9 mouse cellular contexts compared by ENCODE assay signal in genomic region chr7:101231458-101231857, GRCm38 (mm10).
DNase-seq lines count a peak whose midpoint lies in the region; ATAC-seq and TF ChIP-seq lines count a peak whose summit lies in the region.
"Had no signal": no experiment of that assay in that cellular context is flagged by ENCODE, and none has a peak within 500 bp of the region (broad histone marks: within the 10 kb centered on the region; RNA-seq: fewer than 3 reads in every experiment).

No protein-coding gene starts in this region.

- H3K27me3 ChIP-seq in intestine, postnatal 0 days (replicated peaks; ENCODE audit: control insufficient read depth, insufficient read depth, low read length) = no peaks in the 10 kb centered on the region
- no peaks in the 10 kb centered on the region for H3K27me3 ChIP-seq in intestine, embryonic 16.5 days (replicated peaks; ENCODE audit: control insufficient read depth, insufficient read depth, low read length)
- no peaks in the 10 kb centered on the region for H3K27me3 ChIP-seq in stomach, postnatal 0 days (ENCODE audit: control insufficient read depth, insufficient read depth, low read length)

- H3K4me2 ChIP-seq in intestine, postnatal 0 days (replicated peaks; ENCODE audit: low read depth) = no peak overlapping the region
- H3K4me2 ChIP-seq in intestine, embryonic 16.5 days (ENCODE audit: low read depth, low read length) = no peak overlapping the region
- no peak overlapping the region for H3K4me2 ChIP-seq in stomach, postnatal 0 days (replicated peaks; ENCODE audit: low read depth)

- peak; percentile 21 to 56 for DNase-seq in spleen, postnatal 36 days (ENCODE audit: low spot score in 2 of 2)
- DNase-seq in spleen, adult 12 weeks (ENCODE audit: low spot score) = no peak
- peak; percentile 40 for DNase-seq in c-Kit-positive CD71-positive TER-119-negative erythroid progenitor cells, embryonic 14.5 days (ENCODE audit: low read depth)
- no peak for DNase-seq in stomach, postnatal 0 days (ENCODE audit: low spot score)
- DNase-seq in yolk sac, embryonic 10.5 days (ENCODE audit: low spot score) = no peak
- DNase-seq: cerebellum, adult 18-20 months had no signal

- 43% methylated on average over 2 of the region's 2 CpGs for WGBS in intestine, postnatal 0 days
- whole genome bisulfite sequencing in intestine, embryonic 16.5 days = 42% methylated on average over 2 of the region's 2 CpGs
- WGBS in stomach, postnatal 0 days = 35% methylated on average over 1 of the region's 2 CpGs

- no peak for TF ChIP-seq EP300 in stomach, postnatal 0 days (optimal IDR thresholded peaks at IDR 0.05)

- H3K9ac ChIP-seq in intestine, postnatal 0 days (ENCODE audit: low read depth, low read length) = no peak overlapping the region
- H3K9ac ChIP-seq in intestine, embryonic 16.5 days (ENCODE audit: low read depth, low read length) = no peak overlapping the region
- H3K9ac ChIP-seq in stomach, postnatal 0 days (ENCODE audit: low read length) = no peak overlapping the region

- peaks cover 8% of the 10 kb centered on the region; the same call in 1 of the 2 replicates for H3K36me3 ChIP-seq in intestine, postnatal 0 days (ENCODE audit: control insufficient read depth, insufficient read depth)
- no peaks in the 10 kb centered on the region for H3K36me3 ChIP-seq in intestine, embryonic 16.5 days (ENCODE audit: control insufficient read depth, insufficient read depth, low read length)
- H3K36me3 ChIP-seq in stomach, postnatal 0 days (ENCODE audit: control insufficient read depth, insufficient read depth, low read length) = no peaks in the 10 kb centered on the region

- no peaks in the 10 kb centered on the region for H3K4me1 ChIP-seq in intestine, postnatal 0 days (replicated peaks; ENCODE audit: control insufficient read depth, insufficient read depth, low read length)
- H3K4me1 ChIP-seq in intestine, embryonic 16.5 days (ENCODE audit: control insufficient read depth, insufficient read depth, low read length) = 0 out of 2 replicates have a peak, but pooled peaks cover 4% of the 10 kb centered on the region
- H3K4me1 ChIP-seq in stomach, postnatal 0 days (replicated peaks; ENCODE audit: control insufficient read depth, insufficient read depth) = no peaks in the 10 kb centered on the region

- H3K4me3 ChIP-seq in intestine, postnatal 0 days (ENCODE audit: low read depth, low read length) = no peak overlapping the region
- no peak overlapping the region for H3K4me3 ChIP-seq in intestine, embryonic 16.5 days (ENCODE audit: low read length)
- no peak overlapping the region for H3K4me3 ChIP-seq in stomach, postnatal 0 days (ENCODE audit: low read depth, low read length)

- no peak overlapping the region for H3K27ac ChIP-seq in intestine, postnatal 0 days (ENCODE audit: low read depth, low read length)
- no peak overlapping the region for H3K27ac ChIP-seq in intestine, embryonic 16.5 days (ENCODE audit: low read length)
- H3K27ac ChIP-seq in stomach, postnatal 0 days (replicated peaks) = no peak overlapping the region

- peak; percentile 66 for TF ChIP-seq CTCF in intestine, postnatal 0 days (IDR thresholded peaks at IDR 0.05; ENCODE audit: low read depth)
- TF ChIP-seq CTCF in stomach, postnatal 0 days (IDR thresholded peaks at IDR 0.05; ENCODE audit: low read depth) = peak; percentile 73

- ATAC-seq in intestine, postnatal 0 days = no peak
- no peak for ATAC-seq in intestine, embryonic 16.5 days
- no peak for ATAC-seq in stomach, postnatal 0 days (ENCODE audit: low FRiP score, low TSS enrichment)
- ATAC-seq in megakaryocyte-erythroid progenitor cell, adult 5-6 weeks (replicated peaks; ENCODE audit: low FRiP score, low TSS enrichment, poor library complexity, severe bottlenecking) = no peak

- no peaks in the 10 kb centered on the region for H3K9me3 ChIP-seq in intestine, postnatal 0 days (ENCODE audit: control insufficient read depth)
- H3K9me3 ChIP-seq in intestine, embryonic 16.5 days (ENCODE audit: control insufficient read depth, low read length) = no peaks in the 10 kb centered on the region
- H3K9me3 ChIP-seq in stomach, postnatal 0 days (ENCODE audit: control insufficient read depth, low read length) = no peaks in the 10 kb centered on the region

Comparison
In these comparisons a context has a peak if more than half of its experiments do, and no peak if none do; other contexts are left out.
1. DNase-seq: peak in spleen, postnatal 36 days (2 of 2) and c-Kit-positive CD71-positive TER-119-negative erythroid progenitor cells, embryonic 14.5 days (single experiment); none in spleen, adult 12 weeks (single experiment), stomach, postnatal 0 days (single experiment) and yolk sac, embryonic 10.5 days (single experiment).